Mouse (Mus musculus) frontal cortex, postnatal 10 days (tissue): Measurements from ENCODE around the gene Morf4l2.
"Not testable (repeated sequence)": the region's sequence is repeated elsewhere in the genome, so short reads cannot be mapped to it uniquely, and the experiment has no call there.

Experiments
- DNase-seq, 2 experiments: peaks; one replicate each; pipeline ENCODE4 v3.0.0; 2022; ENCODE audit warnings: low spot score in 2 of 2, mixed read lengths in 1 of 2

Gene Morf4l2

GRCm38 (mm10) chrX:136693196-136693595, 50.3 kb downstream of the Morf4l2 start:
- no peak for DNase-seq

- no peak for DNase-seq
Observed at GRCm38 (mm10) chrX:136692294-136692675, 51.2 kb downstream of the Morf4l2 start.

GRCm38 (mm10) chrX:136691606-136692293, 51.7 kb downstream of the Morf4l2 start:
- DNase-seq = not testable (repeated sequence)
